23 mouse cellular contexts compared by ENCODE assay signal in genomic region chr8:112610121-112610520, GRCm38 (mm10). TPM values are rescaled to one million over a fixed set of nuclear protein-coding genes. Genes with fewer than 3 reads are reported as not detected.
DNase-seq lines count a peak whose midpoint lies in the region; ATAC-seq and TF ChIP-seq lines count a peak whose summit lies in the region.
"Had no signal": no experiment of that assay in that cellular context is flagged by ENCODE, and none has a peak within 500 bp of the region (broad histone marks: within the 10 kb centered on the region; RNA-seq: fewer than 3 reads in every experiment).

No protein-coding gene starts in this region.

- H3K27me3 ChIP-seq in C2C12 (ENCODE audit: control insufficient read depth, insufficient read depth, insufficient read length): no peaks in the 10 kb centered on the region
- no peaks in the 10 kb centered on the region for H3K27me3 ChIP-seq in lung, postnatal 0 days (replicated peaks; ENCODE audit: insufficient read depth, low read length)
- H3K27me3 ChIP-seq: embryonic facial prominence, embryonic 13.5 days; forebrain, embryonic 15.5 days; heart, embryonic 15.5 days; limb, embryonic 15.5 days; liver, embryonic 15.5 days; neural tube, embryonic 15.5 days had no signal

- H3K79me3 ChIP-seq in C2C12 (ENCODE audit: low read depth): no peaks in the 10 kb centered on the region

- no peak overlapping the region for H3K27ac ChIP-seq in lung, postnatal 0 days (ENCODE audit: low read length)
- H3K27ac ChIP-seq: embryonic facial prominence, embryonic 13.5 days; forebrain, embryonic 15.5 days; heart, adult 2 months; heart, embryonic 15.5 days; limb, embryonic 15.5 days; liver, embryonic 15.5 days; neural tube, embryonic 15.5 days had no signal

- no peaks in the 10 kb centered on the region for H3K4me1 ChIP-seq in lung, postnatal 0 days (ENCODE audit: insufficient read depth, low read depth, low read length)
- H3K4me1 ChIP-seq: embryonic facial prominence, embryonic 13.5 days; forebrain, embryonic 15.5 days; heart, embryonic 15.5 days; limb, embryonic 15.5 days; liver, embryonic 15.5 days; neural tube, embryonic 15.5 days had no signal

- no peak for ATAC-seq in lung, postnatal 0 days
- ATAC-seq: forebrain, embryonic 15.5 days; inflammation-experienced regulatory T-cells, adult 6 months had no signal

- H3ac ChIP-seq in C2C12 (ENCODE audit: control insufficient read depth, insufficient read length, low read depth): no peak overlapping the region

- 70% methylated on average over 6 of the region's 6 CpGs for WGBS in lung, postnatal 0 days

- no peak for TF ChIP-seq EP300 in lung, postnatal 0 days (IDR thresholded peaks at IDR 0.05)

- TF ChIP-seq CTCF in C2C12 (IDR thresholded peaks at IDR 0.05; ENCODE audit: control insufficient read depth, insufficient read depth, insufficient read length): no peak
- no peak for TF ChIP-seq CTCF in lung, postnatal 0 days (IDR thresholded peaks at IDR 0.05)

- H3K36me3 ChIP-seq in C2C12 (ENCODE audit: control insufficient read depth, insufficient read depth): no peaks in the 10 kb centered on the region
- no peaks in the 10 kb centered on the region for H3K36me3 ChIP-seq in lung, postnatal 0 days (ENCODE audit: insufficient read depth, low read length)
- H3K36me3 ChIP-seq: embryonic facial prominence, embryonic 13.5 days; forebrain, embryonic 15.5 days; G1E; heart, embryonic 15.5 days; limb, embryonic 15.5 days; liver, embryonic 15.5 days; neural tube, embryonic 15.5 days had no signal

- no peak overlapping the region for H3K9ac ChIP-seq in lung, postnatal 0 days (replicated peaks; ENCODE audit: low read depth)
- H3K9ac ChIP-seq: embryonic facial prominence, embryonic 13.5 days; forebrain, embryonic 15.5 days; heart, embryonic 15.5 days; limb, embryonic 15.5 days; liver, embryonic 15.5 days; neural tube, embryonic 15.5 days had no signal

- peak; percentile 32 to 44 for DNase-seq in cerebellum, postnatal 10 days
- DNase-seq in cerebellum, adult 8-10 months: no peak
- DNase-seq in 3134 (ENCODE audit: extremely low read depth, insufficient read length, low spot score): peak; percentile 28
- DNase-seq in adrenal gland, postnatal 25 days: peak; percentile 4
- no peak for DNase-seq in spleen, postnatal 36 days (ENCODE audit: low spot score in 2 of 2)
- DNase-seq in lung, postnatal 0 days (ENCODE audit: low spot score): no peak
- DNase-seq: gastrocnemius, postnatal 25 days; heart, adult 2 months; kidney, adult 2 months; kidney, postnatal 10 days; right cerebral cortex, postnatal 14 days; spleen, adult 18-20 months had no signal

- no peaks in the 10 kb centered on the region for H3K79me2 ChIP-seq in C2C12 (ENCODE audit: control insufficient read depth, insufficient read depth)

- H3K4me2 ChIP-seq in lung, postnatal 0 days (replicated peaks; ENCODE audit: low read depth, low read length): no peak overlapping the region
- H3K4me2 ChIP-seq: embryonic facial prominence, embryonic 13.5 days; forebrain, embryonic 15.5 days; heart, embryonic 15.5 days; limb, embryonic 15.5 days; liver, embryonic 15.5 days; midbrain, embryonic 11.5 days; neural tube, embryonic 15.5 days had no signal

- H3K4me3 ChIP-seq in C2C12 (ENCODE audit: insufficient read depth, poor library complexity, severe bottlenecking): no peak overlapping the region
- H3K4me3 ChIP-seq in lung, postnatal 0 days (ENCODE audit: low read depth, low read length): no peak overlapping the region
- H3K4me3 ChIP-seq: embryonic facial prominence, embryonic 13.5 days; forebrain, embryonic 15.5 days; heart, adult 2 months; heart, embryonic 15.5 days; limb, embryonic 15.5 days; liver, embryonic 15.5 days; neural tube, embryonic 15.5 days had no signal

- no peaks in the 10 kb centered on the region for H3K9me3 ChIP-seq in lung, postnatal 0 days (ENCODE audit: low read length)
- H3K9me3 ChIP-seq: embryonic facial prominence, embryonic 13.5 days; forebrain, embryonic 15.5 days; heart, embryonic 15.5 days; limb, embryonic 15.5 days; liver, embryonic 15.5 days; neural tube, embryonic 15.5 days had no signal

TF ChIP-seq in C2C12, 6 proteins besides CTCF, POLR2A, EP300 and RAD21:
- TF ChIP-seq CEBPB (IDR thresholded peaks at IDR 0.05; ENCODE audit: low read depth): no peak
- TF ChIP-seq FOSL1 (IDR thresholded peaks at IDR 0.05; ENCODE audit: insufficient read depth, low read length, poor library complexity, severe bottlenecking): peak; percentile 2
TF ChIP-seq in C2C12: peak in this region for 1.

RNA-seq across cellular contexts. Expression of gene Cntnap4, which starts 40.3 kb away (rescaled TPM):
- 7.5 TPM for polyA plus RNA-seq in C2C12 (2012; fragmentation: generic; extraction: Trizol)
- not detected in 2 replicates for total RNA-seq in adrenal gland, postnatal 25 days (2021)
- polyA plus RNA-seq in lung, postnatal 0 days (2015; fragmentation: Nextera tagmentation; extraction: Ambion mirVana): 0.04 TPM in 1 of 2 replicates, not detected in the other
- total RNA-seq: G1E; gastrocnemius, postnatal 25 days; heart, adult 2 months; hematopoietic stem cell, adult 5-6 weeks had no signal
- polyA plus RNA-seq: G1E; heart, adult 2 months; inflammation-experienced regulatory T-cells, adult 6 months had no signal

Comparison
In these comparisons a context has a peak if more than half of its experiments do, and no peak if none do; other contexts are left out.
1. DNase-seq: peak in cerebellum, postnatal 10 days (2 of 2), 3134 (single experiment) and adrenal gland, postnatal 25 days (single experiment); none in cerebellum, adult 8-10 months (single experiment), spleen, postnatal 36 days (0 of 2) and lung, postnatal 0 days (single experiment).